Mouse (Mus musculus) heart, postnatal 0 days (tissue): ENCODE data around the gene Pitpnm3.

Experiments
- CTCF ChIP-seq: IDR thresholded peaks from 2 replicates; pipeline ENCODE4 v1.5.1; 2016; ENCODE audit warnings: antibody characterized with exemption, control low read depth, low read depth
- EP300 ChIP-seq: IDR thresholded peaks from 2 replicates; pipeline ENCODE4 v1.6.1; 2016; ENCODE audit warnings: antibody characterized with exemption, low read depth

GRCm38 (mm10) chr11:72065103-72065502 lies 70.5 kb downstream of the Pitpnm3 start:
- TF ChIP-seq CTCF (no peak), EP300 (no peak)
